Mouse (Mus musculus): ENCODE data around the gene Zfhx3. TPM values are rescaled to one million over a fixed set of nuclear protein-coding genes. Genes with fewer than 3 reads are reported as not detected.

The Zfhx3 gene
- polyA plus RNA-seq, 1 experiment from 2014 or later, result 19.8 TPM

DNA sequence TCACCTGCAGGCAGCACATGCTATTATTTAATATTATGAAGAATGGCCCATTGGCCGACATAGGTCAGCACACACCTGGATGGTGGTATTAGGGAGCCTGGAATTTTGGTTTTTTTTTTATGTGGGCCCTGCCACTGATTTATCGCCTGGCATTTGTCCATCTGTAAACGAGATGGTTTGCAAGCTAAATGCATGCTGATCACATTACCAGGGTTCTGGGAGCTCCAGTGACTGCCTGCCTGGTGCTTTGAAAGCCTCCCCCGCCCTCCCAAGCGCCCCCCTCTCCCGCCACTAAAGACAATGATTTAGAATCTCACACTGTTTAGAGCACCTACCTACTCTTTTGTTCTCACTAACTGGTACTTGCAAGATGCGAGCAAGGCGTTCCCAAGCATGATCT lies 86.0 kb downstream of the Zfhx3 start:
- Histone ChIP-seq H3K4me3 (ENCODE audit: low read depth, low read length) (no peak overlapping the region), H3K27me3 (ENCODE audit: insufficient read depth, low read length) (no peaks in the 10 kb centered on the region), H3K4me1 (ENCODE audit: insufficient read depth) (peaks cover 6% of the 10 kb centered on the region; the same call in 1 of the 2 replicates), H3K9ac (no peak overlapping the region), H3K9me3 (ENCODE audit: low read depth, low read length) (no peaks in the 10 kb centered on the region), H3K36me3 (ENCODE audit: insufficient read depth) (no peaks in the 10 kb centered on the region), H3K4me2 (no peak overlapping the region), H3K27ac (ENCODE audit: low read depth) (no peak overlapping the region)
- no peak for TF ChIP-seq CTCF (IDR thresholded peaks at IDR 0.05; ENCODE audit: low read depth)
- whole genome bisulfite sequencing, result 64% methylated on average over 8 of the region's 8 CpGs
- no peak for ATAC-seq (ENCODE audit: insufficient read depth)
- no peak for DNase-seq

DNA sequence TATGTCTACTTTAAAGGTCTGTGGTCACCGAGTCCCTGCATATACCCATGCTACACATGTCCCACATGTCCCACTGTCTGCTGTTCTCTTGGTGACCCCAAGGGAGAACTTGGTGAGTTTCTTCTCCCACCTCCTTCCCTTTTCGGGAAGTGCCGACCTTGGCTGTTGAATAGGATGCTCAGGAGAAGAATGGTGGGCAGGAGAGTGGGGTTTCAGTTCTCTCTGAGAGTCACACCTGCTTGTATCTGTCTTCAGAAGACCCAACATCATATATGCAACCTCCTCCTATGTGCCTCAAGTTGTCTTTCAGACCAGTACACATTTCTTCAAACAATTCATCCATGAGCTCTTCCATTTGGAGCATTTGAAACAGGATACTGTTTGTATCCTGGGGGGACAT lies 88.7 kb downstream of the Zfhx3 start:
- Histone ChIP-seq H3K4me2 (no peak overlapping the region), H3K4me1 (ENCODE audit: insufficient read depth) (peaks cover 6% of the 10 kb centered on the region; the same call in 1 of the 2 replicates), H3K27me3 (ENCODE audit: insufficient read depth, low read length) (no peaks in the 10 kb centered on the region), H3K36me3 (ENCODE audit: insufficient read depth) (no peaks in the 10 kb centered on the region), H3K4me3 (ENCODE audit: low read depth, low read length) (no peak overlapping the region), H3K9me3 (ENCODE audit: low read depth, low read length) (no peaks in the 10 kb centered on the region), H3K27ac (ENCODE audit: low read depth) (no peak overlapping the region), H3K9ac (no peak overlapping the region)
- DNase-seq, result no peak
- no peak for ATAC-seq (ENCODE audit: insufficient read depth)
- TF ChIP-seq CTCF (IDR thresholded peaks at IDR 0.05; ENCODE audit: low read depth), result no peak
- WGBS, result 82% methylated on average over 3 of the region's 3 CpGs

DNA sequence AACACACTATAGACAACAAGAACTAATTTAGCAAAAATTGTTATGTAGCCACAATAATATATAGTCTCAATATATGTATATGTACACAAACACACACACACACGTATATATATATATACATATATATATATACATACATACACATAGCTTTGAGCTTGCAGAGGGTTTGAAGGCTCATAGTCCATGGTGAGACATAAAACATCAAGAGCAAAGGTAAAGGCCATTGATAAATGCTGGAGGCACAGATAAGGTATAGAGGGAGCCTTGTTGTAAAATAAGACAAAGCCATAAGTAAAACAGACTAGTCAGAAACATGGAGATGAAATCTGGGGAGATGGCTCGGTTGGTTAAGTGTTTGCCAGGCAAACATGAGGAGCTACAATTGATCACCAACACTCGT lies 91.6 kb downstream of the Zfhx3 start:
- Histone ChIP-seq H3K4me2 (no peak overlapping the region), H3K4me1 (ENCODE audit: insufficient read depth) (no peaks in the 10 kb centered on the region), H3K27me3 (ENCODE audit: insufficient read depth, low read length) (no peaks in the 10 kb centered on the region), H3K36me3 (ENCODE audit: insufficient read depth) (no peaks in the 10 kb centered on the region), H3K27ac (ENCODE audit: low read depth) (no peak overlapping the region), H3K9ac (no peak overlapping the region), H3K4me3 (ENCODE audit: low read depth, low read length) (no peak overlapping the region), H3K9me3 (ENCODE audit: low read depth, low read length) (no peaks in the 10 kb centered on the region; the same call in 1 of the 2 replicates)
- no peak for TF ChIP-seq CTCF (IDR thresholded peaks at IDR 0.05; ENCODE audit: low read depth)
- no peak for DNase-seq
- no peak for ATAC-seq (ENCODE audit: insufficient read depth)
- WGBS, result 55% methylated on average over 3 of the region's 3 CpGs

DNA sequence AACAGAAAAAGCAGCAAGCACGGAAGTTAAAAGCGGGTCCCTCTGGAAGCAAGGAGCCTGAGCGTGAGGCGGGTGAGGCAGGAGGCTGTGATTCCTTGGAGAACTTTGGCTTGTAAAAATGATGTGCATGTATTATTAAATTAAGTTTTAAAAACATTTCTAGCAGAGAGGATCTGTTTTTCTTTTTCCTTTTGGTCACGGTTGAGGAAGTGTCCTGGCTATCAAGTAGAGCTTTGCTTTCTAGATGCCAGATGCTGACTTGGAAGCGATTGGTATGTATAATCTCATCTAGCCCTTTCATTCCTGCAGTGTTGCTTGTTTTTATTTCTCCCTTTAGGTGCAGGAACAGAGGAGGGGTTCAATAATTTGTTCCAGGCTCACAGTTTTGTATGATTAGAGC lies 92.3 kb downstream of the Zfhx3 start:
- Histone ChIP-seq H3K9me3 (ENCODE audit: low read depth, low read length) (no peaks in the 10 kb centered on the region; the same call in 1 of the 2 replicates), H3K4me2 (no peak overlapping the region), H3K36me3 (ENCODE audit: insufficient read depth) (no peaks in the 10 kb centered on the region), H3K9ac (no peak overlapping the region), H3K27me3 (ENCODE audit: insufficient read depth, low read length) (no peaks in the 10 kb centered on the region), H3K4me3 (ENCODE audit: low read depth, low read length) (no peak overlapping the region), H3K27ac (ENCODE audit: low read depth) (no peak overlapping the region), H3K4me1 (ENCODE audit: insufficient read depth) (no peaks in the 10 kb centered on the region)
- WGBS, result 74% methylated on average over 6 of the region's 6 CpGs
- ATAC-seq (ENCODE audit: insufficient read depth) (no peak), DNase-seq (no peak)
- no peak for TF ChIP-seq CTCF (IDR thresholded peaks at IDR 0.05; ENCODE audit: low read depth)

DNA sequence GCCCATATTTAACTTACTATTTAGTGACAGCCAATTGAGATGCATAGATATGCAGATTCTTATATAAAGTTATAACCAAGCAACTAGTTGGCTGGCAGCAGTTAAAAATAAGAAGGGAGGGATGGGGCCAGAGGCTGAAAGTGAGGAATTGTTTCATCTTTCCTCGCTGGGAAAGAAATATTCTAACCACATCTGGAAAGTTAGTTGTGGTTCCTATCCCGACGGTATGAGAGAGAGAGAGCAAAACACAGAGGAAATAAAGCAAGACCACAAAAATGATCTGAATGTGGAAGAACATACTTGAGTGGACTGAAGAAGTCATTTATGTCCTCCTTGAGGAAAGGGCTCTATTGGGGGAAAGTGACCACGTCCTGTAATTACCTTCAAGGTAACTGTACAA lies 101.2 kb downstream of the Zfhx3 start:
- no peak for DNase-seq
- WGBS, result 69% methylated on average over 4 of the region's 4 CpGs
- TF ChIP-seq CTCF (IDR thresholded peaks at IDR 0.05; ENCODE audit: low read depth), result no peak

DNA sequence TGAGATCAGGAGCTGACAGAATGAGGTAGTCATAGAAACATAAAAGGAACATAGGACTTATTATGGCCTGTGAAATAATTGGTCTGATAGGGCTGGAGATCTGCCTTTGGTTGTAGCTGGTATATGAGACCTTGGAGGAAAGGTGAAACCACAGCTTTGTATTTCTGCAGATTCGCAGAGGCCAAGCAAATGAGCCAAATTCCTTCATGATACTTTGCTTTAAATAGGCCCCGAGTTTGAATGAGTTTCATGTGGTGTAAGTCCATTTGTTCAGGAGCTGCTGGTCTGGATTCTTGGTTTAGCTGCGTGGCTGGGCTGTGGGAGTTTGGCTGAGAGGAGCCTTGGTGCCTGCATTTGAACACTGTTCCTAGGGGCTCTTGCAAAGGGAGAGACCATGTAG lies 101.7 kb downstream of the Zfhx3 start:
- H3K4me2 ChIP-seq, result no peak overlapping the region
- H3K27ac ChIP-seq (ENCODE audit: low read depth), result no peak overlapping the region
- H3K4me1 ChIP-seq (ENCODE audit: insufficient read depth), result no peaks in the 10 kb centered on the region
- WGBS, result 80% methylated on average over 3 of the region's 3 CpGs
- no peaks in the 10 kb centered on the region for H3K9me3 ChIP-seq (ENCODE audit: low read depth, low read length)
- no peak for TF ChIP-seq CTCF (IDR thresholded peaks at IDR 0.05; ENCODE audit: low read depth)
- no peak for DNase-seq
- no peak overlapping the region for H3K4me3 ChIP-seq (ENCODE audit: low read depth, low read length)
- no peaks in the 10 kb centered on the region for H3K27me3 ChIP-seq (ENCODE audit: insufficient read depth, low read length)
- no peak for ATAC-seq (ENCODE audit: insufficient read depth)
- H3K9ac ChIP-seq, result no peak overlapping the region
- no peaks in the 10 kb centered on the region for H3K36me3 ChIP-seq (ENCODE audit: insufficient read depth)

More for the DNA sequence above, 101.2 kb downstream of the Zfhx3 start:
- Histone ChIP-seq H3K4me1 (ENCODE audit: insufficient read depth) (no peaks in the 10 kb centered on the region), H3K27ac (ENCODE audit: low read depth) (no peak overlapping the region), H3K9ac (no peak overlapping the region), H3K4me2 (no peak overlapping the region), H3K27me3 (ENCODE audit: insufficient read depth, low read length) (no peaks in the 10 kb centered on the region), H3K4me3 (ENCODE audit: low read depth, low read length) (no peak overlapping the region), H3K36me3 (ENCODE audit: insufficient read depth) (no peaks in the 10 kb centered on the region), H3K9me3 (ENCODE audit: low read depth, low read length) (no peaks in the 10 kb centered on the region)
- ATAC-seq (ENCODE audit: insufficient read depth), result no peak

DNA sequence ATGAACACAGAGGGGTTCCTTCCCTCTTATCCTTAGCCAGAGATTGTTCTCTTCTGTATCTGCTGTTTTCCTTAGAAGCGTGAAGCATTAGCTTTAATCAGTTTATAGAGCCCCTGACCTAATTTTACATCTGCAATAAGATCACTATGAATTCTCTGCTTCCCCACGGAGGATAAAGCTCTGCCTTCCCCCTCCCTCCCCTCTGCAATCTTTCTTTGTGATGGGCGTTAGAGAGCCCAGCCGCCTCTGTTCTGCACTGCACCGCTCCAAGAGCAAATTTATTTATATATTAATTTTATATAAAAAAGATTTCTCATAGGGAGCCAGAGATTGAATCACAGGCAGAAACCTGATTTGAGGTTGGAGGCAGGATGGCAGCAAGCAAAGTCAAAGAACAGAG lies 113.8 kb downstream of the Zfhx3 start:
- ATAC-seq (ENCODE audit: insufficient read depth) (no peak), DNase-seq (no peak)
- Histone ChIP-seq H3K4me1 (ENCODE audit: insufficient read depth) (no peaks in the 10 kb centered on the region), H3K4me2 (no peak overlapping the region), H3K9me3 (ENCODE audit: low read depth, low read length) (no peaks in the 10 kb centered on the region), H3K4me3 (ENCODE audit: low read depth, low read length) (no peak overlapping the region), H3K9ac (no peak overlapping the region), H3K27me3 (ENCODE audit: insufficient read depth, low read length) (no peaks in the 10 kb centered on the region), H3K36me3 (ENCODE audit: insufficient read depth) (no peaks in the 10 kb centered on the region), H3K27ac (ENCODE audit: low read depth) (no peak overlapping the region)
- WGBS, result 51% methylated on average over 5 of the region's 5 CpGs
- no peak for TF ChIP-seq CTCF (IDR thresholded peaks at IDR 0.05; ENCODE audit: low read depth)

DNA sequence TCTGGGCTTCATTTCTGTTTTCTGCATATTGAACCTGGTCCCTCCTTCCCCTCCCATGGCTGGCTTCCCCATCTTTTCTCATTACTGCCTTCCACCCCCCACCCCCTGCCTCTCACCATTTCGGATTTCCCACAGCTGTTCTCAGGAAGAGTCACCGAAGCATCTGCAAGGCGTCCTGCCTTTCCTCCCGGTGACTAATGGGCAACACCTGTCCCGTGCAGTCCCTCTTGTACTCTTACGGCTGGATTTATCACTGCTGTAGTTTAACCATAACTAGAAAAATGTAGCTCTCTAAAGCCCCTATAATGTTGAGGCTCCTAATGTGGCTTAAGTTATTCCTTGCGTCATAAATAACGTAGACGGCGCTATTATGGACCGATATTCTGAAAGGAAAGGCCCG lies 119.5 kb downstream of the Zfhx3 start:
- WGBS, result 72% methylated on average over 12 of the region's 12 CpGs
- no peak for TF ChIP-seq CTCF (IDR thresholded peaks at IDR 0.05; ENCODE audit: low read depth)
- no peak for DNase-seq

More for the DNA sequence above, 119.5 kb downstream of the Zfhx3 start:
- Histone ChIP-seq H3K9ac (no peak overlapping the region), H3K4me3 (ENCODE audit: low read depth, low read length) (no peak overlapping the region), H3K4me2 (no peak overlapping the region), H3K4me1 (ENCODE audit: insufficient read depth) (no peaks in the 10 kb centered on the region), H3K36me3 (ENCODE audit: insufficient read depth) (no peaks in the 10 kb centered on the region), H3K27ac (ENCODE audit: low read depth) (no peak overlapping the region), H3K9me3 (ENCODE audit: low read depth, low read length) (no peaks in the 10 kb centered on the region), H3K27me3 (ENCODE audit: insufficient read depth, low read length) (no peaks in the 10 kb centered on the region)
- no peak for ATAC-seq (ENCODE audit: insufficient read depth)

Data from lung, embryonic 14.5 days (tissue).